Mouse (Mus musculus) layer of hippocampus, adult 8-10 months (tissue): ENCODE data around the gene Masp2. TPM values are rescaled to one million over a fixed set of nuclear protein-coding genes. Genes with fewer than 3 reads are reported as not detected.

Source experiments
- DNase-seq, 2 experiments: peaks; one replicate each; pipeline ENCODE4 v3.0.0; 2022; ENCODE audit warnings: low spot score in 2 of 2
- total RNA-seq, 4 experiments: library from RNA; stranded (reverse); gene quantifications; 2 replicates each; pipeline ENCODE4 v1.2.4; 2022

Masp2 gene
- total RNA-seq, 4 experiments from 2014 or later = 1.1 to 5.5 (median 2.9) TPM

- no peak for DNase-seq
Measured at GRCm38 (mm10) chr4:148635309-148635708, 33.0 kb downstream of the Masp2 start.

- DNase-seq = no peak
Measured at GRCm38 (mm10) chr4:148638302-148638701, 35.9 kb downstream of the Masp2 start.

GRCm38 (mm10) chr4:148639455-148639854 is 37.1 kb downstream of the Masp2 start:
- DNase-seq = no peak

- no peak for DNase-seq
Measured at GRCm38 (mm10) chr4:148641121-148641520, 38.8 kb downstream of the Masp2 start.

- no peak for DNase-seq
Measured at GRCm38 (mm10) chr4:148643291-148644156, 41.2 kb downstream of the Masp2 start, which contains the start of gene Gm572. Gene Gm572 (plus strand): TSS chr4:148643317.

GRCm38 (mm10) chr4:148644157-148644511 is 41.8 kb downstream of the Masp2 start:
- DNase-seq = peak in 1 of 2 experiments; percentile 59

- no peak for DNase-seq
Measured at GRCm38 (mm10) chr4:148644926-148645325, 42.6 kb downstream of the Masp2 start.

- DNase-seq = peak in 1 of 2 experiments; percentile 22
Measured at GRCm38 (mm10) chr4:148646616-148647015, 44.3 kb downstream of the Masp2 start.

- DNase-seq = no peak
Measured at GRCm38 (mm10) chr4:148649309-148649708, 47.0 kb downstream of the Masp2 start.

GRCm38 (mm10) chr4:148651045-148651444 is 48.7 kb downstream of the Masp2 start:
- DNase-seq = no peak

- no peak for DNase-seq
Measured at GRCm38 (mm10) chr4:148654701-148655398, 52.5 kb downstream of the Masp2 start.

- DNase-seq = no peak
Measured at GRCm38 (mm10) chr4:148656691-148657258, 54.4 kb downstream of the Masp2 start.

- DNase-seq = no peak
Measured at GRCm38 (mm10) chr4:148657776-148658175, 55.4 kb downstream of the Masp2 start.

GRCm38 (mm10) chr4:148660174-148660573 is 57.8 kb downstream of the Masp2 start:
- no peak for DNase-seq

GRCm38 (mm10) chr4:148662168-148662965 is 60.0 kb downstream of the Masp2 start:
- peak in 1 of 2 experiments; percentile 56 for DNase-seq

- DNase-seq = no peak
Measured at GRCm38 (mm10) chr4:148663326-148663725, 61.0 kb downstream of the Masp2 start.

- DNase-seq = no peak
Measured at GRCm38 (mm10) chr4:148664021-148664420, 61.7 kb downstream of the Masp2 start.
